Mouse (Mus musculus) natural killer cell, adult 2 months (primary cell): ENCODE measurements around the gene Dlg1.

ENCODE experiments used
- DNase-seq, 2 experiments: peaks; one replicate each; pipeline ENCODE4 v3.0.0; 2022; ENCODE audit warnings: low spot score in 2 of 2

Gene Dlg1

GRCm38 (mm10) chr16:31737081-31737480 is 73.8 kb downstream of the Dlg1 start:
- no peak for DNase-seq

GRCm38 (mm10) chr16:31737761-31738160 is 74.5 kb downstream of the Dlg1 start:
- DNase-seq = no peak

GRCm38 (mm10) chr16:31740271-31740670 is 77.0 kb downstream of the Dlg1 start:
- DNase-seq = no peak

GRCm38 (mm10) chr16:31740704-31741103 is 77.5 kb downstream of the Dlg1 start:
- no peak for DNase-seq

GRCm38 (mm10) chr16:31750526-31750925 is 87.3 kb downstream of the Dlg1 start:
- no peak for DNase-seq

GRCm38 (mm10) chr16:31754172-31755025 is 91.2 kb downstream of the Dlg1 start:
- DNase-seq = peak in 1 of 2 experiments; percentile 15

- no peak for DNase-seq
These were observed 91.8 kb downstream of the Dlg1 start for GRCm38 (mm10) chr16:31755053-31755452.

- no peak for DNase-seq
These were observed 93.2 kb downstream of the Dlg1 start for GRCm38 (mm10) chr16:31756436-31756835.

- no peak for DNase-seq
These were observed 94.4 kb downstream of the Dlg1 start for GRCm38 (mm10) chr16:31757606-31758005.

- no peak for DNase-seq
These were observed 96.2 kb downstream of the Dlg1 start for GRCm38 (mm10) chr16:31759416-31759815.

- DNase-seq = no peak
These were observed 103.1 kb downstream of the Dlg1 start for GRCm38 (mm10) chr16:31766298-31766697.

- no peak for DNase-seq
These were observed 103.5 kb downstream of the Dlg1 start for GRCm38 (mm10) chr16:31766715-31767114.

GRCm38 (mm10) chr16:31775924-31776323 is 112.7 kb downstream of the Dlg1 start:
- DNase-seq = no peak

- no peak for DNase-seq
These were observed 117.8 kb downstream of the Dlg1 start for GRCm38 (mm10) chr16:31781015-31781414.

- no peak for DNase-seq
These were observed 126.8 kb downstream of the Dlg1 start for GRCm38 (mm10) chr16:31790056-31790455.

- no peak for DNase-seq
These were observed 140.4 kb downstream of the Dlg1 start for GRCm38 (mm10) chr16:31803644-31804043.

GRCm38 (mm10) chr16:31826049-31826448 is 162.8 kb downstream of the Dlg1 start:
- no peak for DNase-seq

GRCm38 (mm10) chr16:31830726-31831125 is 167.5 kb downstream of the Dlg1 start:
- no peak for DNase-seq

- DNase-seq = no peak
These were observed 169.6 kb downstream of the Dlg1 start for GRCm38 (mm10) chr16:31832630-31833422.

GRCm38 (mm10) chr16:31834011-31834584 is 170.9 kb downstream of the Dlg1 start:
- no peak for DNase-seq

GRCm38 (mm10) chr16:31834662-31835318 is 171.5 kb downstream of the Dlg1 start:
- DNase-seq = no peak

- DNase-seq = no peak
These were observed 174.1 kb downstream of the Dlg1 start for GRCm38 (mm10) chr16:31837362-31837761.
